Mouse (Mus musculus) B cell, adult (primary cell): ENCODE measurements around the gene A430033K04Rik. TPM values are rescaled to one million over a fixed set of nuclear protein-coding genes. Genes with fewer than 3 reads are reported as not detected.

Experiments used
- total RNA-seq: library from RNA; stranded (reverse); gene quantifications from 4 replicates; pipeline ENCODE4 v1.2.4, GENCODE M21; 2023; ENCODE audit not compliant: inconsistent age

Gene A430033K04Rik
- 6.4 to 7.8 TPM (median 7.3 TPM) in 4 replicates for total RNA-seq

DNA sequence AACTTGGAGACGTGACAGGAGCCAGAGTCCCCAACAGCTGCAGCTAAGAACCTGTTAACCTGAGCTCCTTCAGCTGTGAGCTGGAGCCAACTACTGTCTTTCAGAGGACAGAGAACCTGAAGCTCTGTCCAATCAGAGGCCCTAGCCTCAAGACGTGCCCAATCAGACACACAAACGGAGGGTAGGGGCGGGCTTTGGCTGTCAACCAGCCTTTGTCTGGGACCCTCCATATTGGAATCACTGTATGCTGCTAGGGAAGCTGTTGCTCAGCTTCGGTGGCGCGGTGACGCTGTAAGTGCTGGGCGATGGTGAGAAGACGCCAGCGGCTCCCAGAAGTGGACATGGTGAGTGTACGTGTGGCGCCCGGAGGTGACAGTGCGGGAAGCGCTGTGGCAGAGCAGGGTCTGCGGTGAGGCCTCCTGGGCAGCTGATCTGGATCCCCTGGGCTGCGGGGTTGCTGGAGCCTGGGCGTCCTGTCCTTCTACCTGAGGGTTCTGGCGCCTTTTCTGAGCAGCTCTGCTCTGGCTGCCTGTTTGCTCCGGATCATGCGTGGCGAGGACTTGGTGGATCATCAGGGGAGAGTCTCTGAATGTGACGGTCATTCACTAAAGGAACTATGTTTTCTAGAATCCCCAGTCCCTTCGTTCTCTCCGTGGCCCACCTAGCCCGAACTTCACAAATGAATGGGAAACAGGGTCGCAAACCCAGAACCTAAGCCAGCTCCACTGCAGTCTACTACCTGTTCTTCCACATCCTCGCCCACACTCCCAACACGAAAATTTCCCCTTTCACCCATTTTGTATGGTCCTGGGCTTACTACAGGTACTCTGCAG lies at the start of gene A430033K04Rik:
Gene A430033K04Rik (plus strand): TSS at position 215 of the 833 bp plus-strand sequence.

GRCm38 (mm10) chr5:138619211-138620128 lies 3.2 kb upstream of the A430033K04Rik start, which contains the start of gene Zfp68:
Gene Zfp68, minus strand, starts transcription at chr5:138619761.

Other genes starting within 250 kb of the A430033K04Rik start
- 17.5 to 22.0 TPM (median 19.2 TPM) in 4 replicates for gene Zfp157, start 181.4 kb upstream of the A430033K04Rik start, total RNA-seq
- gene 1700123K08Rik, start 58.1 kb upstream of the A430033K04Rik start, total RNA-seq, result not detected in 4 replicates
- gene Zfp68, start 3.1 kb upstream of the A430033K04Rik start, total RNA-seq, result 43.7 to 50.0 TPM (median 47.2 TPM) in 4 replicates
- not detected in 4 replicates for gene Fam20c, start 131.7 kb downstream of the A430033K04Rik start, total RNA-seq
- not detected in 4 replicates for gene Gm5294, start 197.2 kb downstream of the A430033K04Rik start, total RNA-seq